In genomic region chr5:91962259-91962638, GRCm38 (mm10) we compare ENCODE assay signal across 8 mouse cellular contexts. TPM values are rescaled to one million over a fixed set of nuclear protein-coding genes. Genes with fewer than 3 reads are reported as not detected.
DNase-seq lines count a peak whose midpoint lies in the region; ATAC-seq and TF ChIP-seq lines count a peak whose summit lies in the region.

No protein-coding gene starts in this region.

- peaks cover 7% of the 10 kb centered on the region for H3K36me3 ChIP-seq in spleen, adult 2 months (ENCODE audit: control insufficient read depth, insufficient read depth, low read length)
- peaks cover 7% of the 10 kb centered on the region for H3K36me3 ChIP-seq in embryonic facial prominence, embryonic 14.5 days (ENCODE audit: control insufficient read depth, insufficient read depth, low read length)
- peaks cover 6% of the 10 kb centered on the region for H3K36me3 ChIP-seq in midbrain, embryonic 12.5 days

- H3K9ac ChIP-seq in embryonic facial prominence, embryonic 14.5 days (ENCODE audit: low read depth, low read length) = peak overlapping the region; percentile 80
- peak overlapping the region; percentile 76 for H3K9ac ChIP-seq in midbrain, embryonic 12.5 days (replicated peaks)

- no peaks in the 10 kb centered on the region for H3K9me3 ChIP-seq in embryonic facial prominence, embryonic 14.5 days (ENCODE audit: control insufficient read depth, low read length)
- H3K9me3 ChIP-seq in midbrain, embryonic 12.5 days = no peaks in the 10 kb centered on the region

- peak overlapping the region; percentile 99 for H3K27ac ChIP-seq in spleen, adult 2 months (ENCODE audit: insufficient read depth, low read length)
- H3K27ac ChIP-seq in embryonic facial prominence, embryonic 14.5 days (replicated peaks; ENCODE audit: low read depth, low read length) = peak overlapping the region; percentile 96
- H3K27ac ChIP-seq in midbrain, embryonic 12.5 days (replicated peaks) = peak overlapping the region; percentile 98

- peak overlapping the region; percentile 58 for H3K4me2 ChIP-seq in embryonic facial prominence, embryonic 14.5 days (ENCODE audit: low read depth, low read length)
- peak overlapping the region; percentile 72 for H3K4me2 ChIP-seq in midbrain, embryonic 12.5 days (replicated peaks)

- no peak for TF ChIP-seq POLR2A in spleen, adult 2 months (IDR thresholded peaks at IDR 0.05; ENCODE audit: low read depth, low read length)

- no peaks in the 10 kb centered on the region for H3K27me3 ChIP-seq in spleen, adult 2 months (ENCODE audit: control insufficient read depth, insufficient read depth, low read length)
- no peaks in the 10 kb centered on the region for H3K27me3 ChIP-seq in embryonic facial prominence, embryonic 14.5 days (replicated peaks; ENCODE audit: control insufficient read depth, insufficient read depth, low read length)
- no peaks in the 10 kb centered on the region for H3K27me3 ChIP-seq in midbrain, embryonic 12.5 days

- peak; percentile 74 to 93 for DNase-seq in spleen, adult 2 months (ENCODE audit: low read depth in 1 of 2, low spot score in 2 of 2)
- no peak for DNase-seq in spleen, postnatal 4 days (ENCODE audit: low spot score in 2 of 2)
- peak; percentile 87 for DNase-seq in embryonic facial prominence, embryonic 14.5 days (ENCODE audit: low spot score)
- peak; percentile 89 for DNase-seq in induced T-regulatory cell, adult 2 months (ENCODE audit: low read depth)
- no peak for DNase-seq in cerebellum, adult 11 months
- no peak for DNase-seq in ovary, postnatal 14 days (ENCODE audit: low spot score)
- no peak for DNase-seq in right cerebral cortex, postnatal 25 days

- no peak for TF ChIP-seq CTCF in spleen, adult 2 months (IDR thresholded peaks at IDR 0.05; ENCODE audit: extremely low read depth, insufficient read depth, insufficient read length, insufficient replicate concordance)

- H3K4me1 ChIP-seq in spleen, adult 2 months (ENCODE audit: control insufficient read depth, insufficient read depth, insufficient read length) = peaks cover 14% of the 10 kb centered on the region
- H3K4me1 ChIP-seq in embryonic facial prominence, embryonic 14.5 days (ENCODE audit: control insufficient read depth, insufficient read depth, low read length) = peaks cover 19% of the 10 kb centered on the region
- H3K4me1 ChIP-seq in midbrain, embryonic 12.5 days = peaks cover 26% of the 10 kb centered on the region

- no peak; the same call in 1 of the 2 replicates for ATAC-seq in embryonic facial prominence, embryonic 14.5 days (ENCODE audit: low read depth)
- ATAC-seq in midbrain, embryonic 12.5 days (ENCODE audit: low FRiP score, low read depth) = no peak

- H3K4me3 ChIP-seq in spleen, adult 2 months (ENCODE audit: extremely low read depth, insufficient read depth, insufficient read length) = peak overlapping the region; percentile 77
- H3K4me3 ChIP-seq in embryonic facial prominence, embryonic 14.5 days (ENCODE audit: low read depth, low read length) = peak overlapping the region; percentile 73
- peak overlapping the region; percentile 75 for H3K4me3 ChIP-seq in midbrain, embryonic 12.5 days

- WGBS in spleen, adult 2 months = under 1% methylated on average over 14 of the region's 14 CpGs
- 1% methylated on average over 14 of the region's 14 CpGs for WGBS in embryonic facial prominence, embryonic 14.5 days
- under 1% methylated on average over 14 of the region's 14 CpGs for whole genome bisulfite sequencing in midbrain, embryonic 12.5 days

RNA-seq across cellular contexts. Expression of gene Rchy1, which starts 0.6 kb away (rescaled TPM):
- 15.2 and 17.4 TPM in 2 replicates for polyA plus RNA-seq in spleen, adult 2 months (2012; rRNA removed)
- 38.7 and 40.4 TPM in 2 replicates for polyA plus RNA-seq in embryonic facial prominence, embryonic 14.5 days (2014; fragmentation: Nextera tagmentation; extraction: Ambion mirVana)
- 70.1 and 71.8 TPM in 2 replicates for polyA plus RNA-seq in midbrain, embryonic 12.5 days (2016; fragmentation: Nextera tagmentation; extraction: Ambion mirVana)

RNA-seq across cellular contexts. Expression of gene Odaph, which starts 25.0 kb away (rescaled TPM):
- 0.22 and 0.27 TPM in 2 replicates for polyA plus RNA-seq in spleen, adult 2 months (2012; rRNA removed)
- polyA plus RNA-seq in embryonic facial prominence, embryonic 14.5 days (2014; fragmentation: Nextera tagmentation; extraction: Ambion mirVana) = 0.47 TPM in 1 of 2 replicates, not detected in the other
- polyA plus RNA-seq in midbrain, embryonic 12.5 days (2016; fragmentation: Nextera tagmentation; extraction: Ambion mirVana) = not detected in 2 replicates

Comparison
In these comparisons a context has a peak if more than half of its experiments do, and no peak if none do; other contexts are left out.
1. DNase-seq: peak in spleen, adult 2 months (2 of 2), embryonic facial prominence, embryonic 14.5 days (single experiment) and induced T-regulatory cell, adult 2 months (single experiment); none in spleen, postnatal 4 days (0 of 2), cerebellum, adult 11 months (single experiment), ovary, postnatal 14 days (single experiment) and right cerebral cortex, postnatal 25 days (single experiment).
2. Peak in every context shown above with its lines, with median percentiles within 50 percentile points of each other: H3K27ac ChIP-seq and H3K4me3 ChIP-seq.